Mouse (Mus musculus): ENCODE results near the gene Nat8f1. TPM values are rescaled to one million over a fixed set of nuclear protein-coding genes. Genes with fewer than 3 reads are reported as not detected.

Gene Nat8f1
- polyA plus RNA-seq, 1 experiment from 2014 or later, result 165 TPM

DNA sequence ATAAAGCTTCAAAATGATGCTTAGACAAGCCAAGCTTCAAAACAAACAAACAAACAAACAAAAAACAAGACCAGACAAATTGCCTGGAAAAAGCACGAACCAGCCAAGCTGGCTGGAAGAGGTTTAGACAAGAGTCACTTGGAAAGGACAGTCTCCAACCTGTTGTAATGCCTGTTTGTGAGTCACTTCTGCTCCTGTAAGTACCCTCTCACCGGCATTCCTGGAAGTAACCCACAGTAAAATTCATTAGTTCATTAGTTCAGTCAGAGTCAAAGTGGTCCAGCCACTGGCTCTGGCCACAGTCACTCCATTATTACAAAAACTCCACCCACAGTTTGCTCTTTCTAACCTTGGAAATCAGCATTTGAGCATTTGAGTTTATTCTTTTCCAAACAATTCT, 51.6 kb downstream of the Nat8f1 start:
- H3K36me3 ChIP-seq (ENCODE audit: insufficient read depth, low read length), result no peaks in the 10 kb centered on the region
- no peak overlapping the region for H3K27ac ChIP-seq
- H3K4me2 ChIP-seq (ENCODE audit: low read length), result no peak overlapping the region
- TF ChIP-seq CTCF (IDR thresholded peaks at IDR 0.05; ENCODE audit: low read depth), result no peak
- H3K27me3 ChIP-seq (ENCODE audit: insufficient read depth, low read length), result no peaks in the 10 kb centered on the region
- no peak for ATAC-seq (replicated peaks; ENCODE audit: low FRiP score, low read depth)
- DNase-seq (ENCODE audit: low spot score), result no peak
- no peaks in the 10 kb centered on the region for H3K9me3 ChIP-seq (replicated peaks; ENCODE audit: low read length)
- 84% methylated on average over 2 of the region's 2 CpGs for WGBS
- H3K4me1 ChIP-seq (replicated peaks; ENCODE audit: insufficient read depth, low read length), result no peaks in the 10 kb centered on the region
- H3K9ac ChIP-seq (ENCODE audit: low read depth, low read length), result no peak overlapping the region
- H3K4me3 ChIP-seq (replicated peaks; ENCODE audit: low read depth, low read length), result no peak overlapping the region

DNA sequence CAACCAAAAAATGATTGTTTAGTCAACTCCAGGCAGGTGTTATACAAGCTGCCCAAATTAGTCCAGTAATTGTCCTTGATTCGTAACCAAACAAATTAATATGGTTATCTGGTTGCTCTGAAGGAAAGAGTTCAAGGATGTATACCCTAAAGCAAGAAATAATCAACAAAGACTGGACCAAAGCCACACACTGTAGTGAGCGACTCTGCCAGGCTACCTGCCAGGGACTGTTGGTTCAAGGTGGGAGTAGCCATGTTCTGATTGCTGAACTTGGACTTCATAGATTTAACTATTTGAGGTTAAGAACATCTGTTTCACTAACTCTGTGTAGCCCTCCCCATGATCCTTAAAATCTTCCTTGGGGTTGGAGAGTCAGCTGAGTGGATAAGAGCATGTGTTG, 52.4 kb downstream of the Nat8f1 start:
- no peak overlapping the region for H3K4me2 ChIP-seq (ENCODE audit: low read length)
- DNase-seq (ENCODE audit: low spot score) (no peak), ATAC-seq (replicated peaks; ENCODE audit: low FRiP score, low read depth) (no peak)
- no peaks in the 10 kb centered on the region for H3K36me3 ChIP-seq (ENCODE audit: insufficient read depth, low read length)
- H3K27me3 ChIP-seq (ENCODE audit: insufficient read depth, low read length), result no peaks in the 10 kb centered on the region
- H3K4me1 ChIP-seq (replicated peaks; ENCODE audit: insufficient read depth, low read length), result no peaks in the 10 kb centered on the region
- H3K27ac ChIP-seq, result no peak overlapping the region
- no peak for TF ChIP-seq CTCF (IDR thresholded peaks at IDR 0.05; ENCODE audit: low read depth)
- no peak overlapping the region for H3K4me3 ChIP-seq (replicated peaks; ENCODE audit: low read depth, low read length)
- 89% methylated on average over 2 of the region's 2 CpGs for WGBS
- no peak overlapping the region for H3K9ac ChIP-seq (ENCODE audit: low read depth, low read length)
- no peaks in the 10 kb centered on the region for H3K9me3 ChIP-seq (replicated peaks; ENCODE audit: low read length)

DNA sequence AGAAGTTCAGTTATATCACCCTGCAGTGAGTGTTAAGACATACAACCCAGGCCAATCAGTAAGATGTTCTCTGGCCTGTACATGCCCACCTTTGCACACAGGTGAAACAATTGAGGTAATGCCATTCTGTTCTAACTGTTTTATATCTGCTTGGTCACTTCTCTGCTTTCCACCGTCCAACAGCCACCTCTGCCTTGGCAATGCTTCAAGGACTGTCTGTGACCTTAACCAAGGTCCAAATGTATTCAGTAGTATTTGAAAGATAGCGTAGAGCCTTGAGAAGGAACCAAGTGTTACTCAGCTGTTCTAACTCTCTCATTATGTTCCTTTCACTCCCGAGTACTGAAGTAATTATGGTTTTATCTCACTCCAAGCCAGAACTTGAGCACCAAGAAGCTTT, 52.9 kb downstream of the Nat8f1 start:
- ATAC-seq (replicated peaks; ENCODE audit: low FRiP score, low read depth) (no peak), DNase-seq (ENCODE audit: low spot score) (no peak)
- TF ChIP-seq CTCF (IDR thresholded peaks at IDR 0.05; ENCODE audit: low read depth), result no peak
- H3K27ac ChIP-seq, result no peak overlapping the region
- H3K27me3 ChIP-seq (ENCODE audit: insufficient read depth, low read length), result no peaks in the 10 kb centered on the region
- H3K9ac ChIP-seq (ENCODE audit: low read depth, low read length), result no peak overlapping the region
- H3K4me1 ChIP-seq (replicated peaks; ENCODE audit: insufficient read depth, low read length), result no peaks in the 10 kb centered on the region
- H3K4me2 ChIP-seq (ENCODE audit: low read length), result no peak overlapping the region
- H3K9me3 ChIP-seq (replicated peaks; ENCODE audit: low read length), result no peaks in the 10 kb centered on the region
- WGBS, result 72% methylated on average over 3 of the region's 3 CpGs
- H3K36me3 ChIP-seq (ENCODE audit: insufficient read depth, low read length), result no peaks in the 10 kb centered on the region
- no peak overlapping the region for H3K4me3 ChIP-seq (replicated peaks; ENCODE audit: low read depth, low read length)

DNA sequence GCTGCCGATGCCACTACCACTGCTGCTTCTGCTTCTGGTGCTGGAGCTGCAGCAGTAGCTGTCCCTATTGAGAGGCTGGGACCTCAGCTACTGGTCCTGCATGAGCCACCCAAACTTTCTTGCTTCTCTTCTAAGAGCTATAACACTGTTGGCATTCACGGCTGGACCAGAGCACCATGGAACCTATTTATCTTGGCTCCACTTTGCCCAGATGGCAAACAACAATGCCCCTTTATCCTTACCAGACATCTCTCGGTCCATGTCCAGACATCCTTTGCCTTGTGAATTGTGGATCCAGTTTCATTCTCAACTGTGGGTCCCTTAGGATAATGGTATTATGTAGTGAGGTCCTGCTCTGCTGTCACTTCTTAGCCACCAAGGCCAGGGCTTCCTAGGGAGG, 54.2 kb downstream of the Nat8f1 start:
- H3K4me2 ChIP-seq (ENCODE audit: low read length), result no peak overlapping the region
- no peaks in the 10 kb centered on the region for H3K36me3 ChIP-seq (ENCODE audit: insufficient read depth, low read length)
- no peak overlapping the region for H3K4me3 ChIP-seq (replicated peaks; ENCODE audit: low read depth, low read length)
- no peaks in the 10 kb centered on the region for H3K27me3 ChIP-seq (ENCODE audit: insufficient read depth, low read length)
- no peak overlapping the region for H3K9ac ChIP-seq (ENCODE audit: low read depth, low read length)
- DNase-seq (ENCODE audit: low spot score) (no peak), ATAC-seq (replicated peaks; ENCODE audit: low FRiP score, low read depth) (no peak)
- no peak overlapping the region for H3K27ac ChIP-seq
- no peaks in the 10 kb centered on the region for H3K9me3 ChIP-seq (replicated peaks; ENCODE audit: low read length)
- no peaks in the 10 kb centered on the region for H3K4me1 ChIP-seq (replicated peaks; ENCODE audit: insufficient read depth, low read length)
- TF ChIP-seq CTCF (IDR thresholded peaks at IDR 0.05; ENCODE audit: low read depth), result no peak
- 85% methylated on average over 3 of the region's 3 CpGs for WGBS

Other genes with a start within 250 kb of the Nat8f1 start
- 0.13 TPM in 1 of 2 replicates, not detected in the other for gene Nat8f7, start 202.5 kb downstream of the Nat8f1 start, polyA plus RNA-seq (2015; fragmentation: Nextera tagmentation; extraction: Ambion mirVana)
- gene Nat8f3, start 149.9 kb downstream of the Nat8f1 start, polyA plus RNA-seq (2015; fragmentation: Nextera tagmentation; extraction: Ambion mirVana), result 0.15 TPM in 1 of 2 replicates, not detected in the other
- 0.14 and 0.64 TPM in 2 replicates for gene Nat8f6, start 94.7 kb downstream of the Nat8f1 start, polyA plus RNA-seq (2015; fragmentation: Nextera tagmentation; extraction: Ambion mirVana)
- gene Nat8f5, start 94.7 kb downstream of the Nat8f1 start, polyA plus RNA-seq (2015; fragmentation: Nextera tagmentation; extraction: Ambion mirVana), result 0.88 and 1.1 TPM in 2 replicates
- gene Nat8, start 83.6 kb downstream of the Nat8f1 start, polyA plus RNA-seq (2015; fragmentation: Nextera tagmentation; extraction: Ambion mirVana), result 18.0 and 26.8 TPM in 2 replicates
- 2.2 and 2.6 TPM in 2 replicates for gene Nat8f2, start 46.5 kb downstream of the Nat8f1 start, polyA plus RNA-seq (2015; fragmentation: Nextera tagmentation; extraction: Ambion mirVana)
- gene Nat8f4, start 10.8 kb downstream of the Nat8f1 start, polyA plus RNA-seq (2015; fragmentation: Nextera tagmentation; extraction: Ambion mirVana), result 7.2 and 7.7 TPM in 2 replicates
- 53.3 and 54.3 TPM in 2 replicates for gene Tprkb, start 3.8 kb downstream of the Nat8f1 start, polyA plus RNA-seq (2015; fragmentation: Nextera tagmentation; extraction: Ambion mirVana)
- 33.5 and 38.7 TPM in 2 replicates for gene Dusp11, start 46.0 kb upstream of the Nat8f1 start, polyA plus RNA-seq (2015; fragmentation: Nextera tagmentation; extraction: Ambion mirVana)
- not detected in 2 replicates for gene Figla, start 100.5 kb upstream of the Nat8f1 start, polyA plus RNA-seq (2015; fragmentation: Nextera tagmentation; extraction: Ambion mirVana)
- gene Add2, start 113.0 kb upstream of the Nat8f1 start, polyA plus RNA-seq (2015; fragmentation: Nextera tagmentation; extraction: Ambion mirVana), result 1.8 and 2.6 TPM in 2 replicates

Measured in kidney, postnatal 0 days (tissue).